Mouse (Mus musculus): ENCODE measurements around the gene Vac14.

Vac14 gene

GRCm38 (mm10) chr8:110618391-110619207 is at the start of gene Vac14:
TSS of gene Vac14 (plus strand) at chr8:110618585.
- in situ Hi-C loops (cut with MboI, MseI), result loop anchor here (25.0 kb wide), 1 partner anchor 1056 kb away; the partner anchor contains the start of genes Dhx38 and Txnl4b

- in situ Hi-C loops (cut with MboI, MseI), result no loop called here
These were observed 25.7 kb upstream of the Vac14 start for GRCm38 (mm10) chr8:110592641-110593040.

- in situ Hi-C loops (cut with MboI, MseI), result no loop called here
These were observed 24.2 kb upstream of the Vac14 start for GRCm38 (mm10) chr8:110594164-110594563.

- in situ Hi-C loops (cut with MboI, MseI), result loop anchor here (25.0 kb wide), 1 partner anchor 1042 kb away; the partner anchor contains the start of genes Dhx38 and Txnl4b
These were observed 13.8 kb upstream of the Vac14 start for GRCm38 (mm10) chr8:110604556-110604955.

GRCm38 (mm10) chr8:110605401-110606015 is 12.9 kb upstream of the Vac14 start:
- in situ Hi-C loops (cut with MboI, MseI), result loop anchor here (25.0 kb wide), 1 partner anchor 1043 kb away; the partner anchor contains the start of genes Dhx38 and Txnl4b

GRCm38 (mm10) chr8:110615730-110616129 is 2.7 kb upstream of the Vac14 start:
- in situ Hi-C loops (cut with MboI, MseI), result loop anchor here (25.0 kb wide), 1 partner anchor 1053 kb away; the partner anchor contains the start of genes Dhx38 and Txnl4b

GRCm38 (mm10) chr8:110617801-110618358 is 505 bp upstream of the Vac14 start:
- in situ Hi-C loops (cut with MboI, MseI), result loop anchor here (25.0 kb wide), 1 partner anchor 1056 kb away; the partner anchor contains the start of genes Dhx38 and Txnl4b

- in situ Hi-C loops (cut with MboI, MseI), result loop anchor here (25.0 kb wide), 1 partner anchor 1057 kb away; the partner anchor contains the start of genes Dhx38 and Txnl4b
These were observed 806 bp downstream of the Vac14 start for GRCm38 (mm10) chr8:110619208-110619574.

GRCm38 (mm10) chr8:110619919-110620318 is 1.5 kb downstream of the Vac14 start:
- in situ Hi-C loops (cut with MboI, MseI), result loop anchor here (25.0 kb wide), 1 partner anchor 1058 kb away; the partner anchor contains the start of genes Dhx38 and Txnl4b

GRCm38 (mm10) chr8:110626431-110626830 is 8.0 kb downstream of the Vac14 start:
- in situ Hi-C loops (cut with MboI, MseI), result loop anchor here (25.0 kb wide), 1 partner anchor 461 kb away; the partner anchor contains the start of genes Clec18a and Pdpr

- in situ Hi-C loops (cut with MboI, MseI), result loop anchor here (25.0 kb wide), 1 partner anchor 458 kb away; the partner anchor contains the start of genes Clec18a and Pdpr
These were observed 11.1 kb downstream of the Vac14 start for GRCm38 (mm10) chr8:110629245-110630063.

GRCm38 (mm10) chr8:110630079-110630478 is 11.7 kb downstream of the Vac14 start:
- in situ Hi-C loops (cut with MboI, MseI), result loop anchor here (25.0 kb wide), 1 partner anchor 457 kb away; the partner anchor contains the start of genes Clec18a and Pdpr

- in situ Hi-C loops (cut with MboI, MseI), result loop anchor here (25.0 kb wide), 1 partner anchor 457 kb away; the partner anchor contains the start of genes Clec18a and Pdpr
These were observed 12.2 kb downstream of the Vac14 start for GRCm38 (mm10) chr8:110630571-110631071.

- in situ Hi-C loops (cut with MboI, MseI), result loop anchor here (25.0 kb wide), 1 partner anchor 456 kb away; the partner anchor contains the start of genes Clec18a and Pdpr
These were observed 12.8 kb downstream of the Vac14 start for GRCm38 (mm10) chr8:110631201-110631600.

- in situ Hi-C loops (cut with MboI, MseI), result loop anchor here (25.0 kb wide), 1 partner anchor 453 kb away; the partner anchor contains the start of genes Clec18a and Pdpr
These were observed 15.4 kb downstream of the Vac14 start for GRCm38 (mm10) chr8:110633814-110634213.

GRCm38 (mm10) chr8:110636182-110636581 is 17.8 kb downstream of the Vac14 start:
- in situ Hi-C loops (cut with MboI, MseI), result loop anchor here (25.0 kb wide), 1 partner anchor 451 kb away; the partner anchor contains the start of genes Clec18a and Pdpr

GRCm38 (mm10) chr8:110642331-110642730 is 23.9 kb downstream of the Vac14 start:
- in situ Hi-C loops (cut with MboI, MseI), result loop anchor here (25.0 kb wide), 1 partner anchor 445 kb away; the partner anchor contains the start of genes Clec18a and Pdpr

GRCm38 (mm10) chr8:110643177-110643576 is 24.8 kb downstream of the Vac14 start:
- in situ Hi-C loops (cut with MboI, MseI), result loop anchor here (25.0 kb wide), 1 partner anchor 444 kb away; the partner anchor contains the start of genes Clec18a and Pdpr

GRCm38 (mm10) chr8:110644422-110644821 is 26.0 kb downstream of the Vac14 start:
- in situ Hi-C loops (cut with MboI, MseI), result loop anchor here (25.0 kb wide), 1 partner anchor 443 kb away; the partner anchor contains the start of genes Clec18a and Pdpr

GRCm38 (mm10) chr8:110644901-110645300 is 26.5 kb downstream of the Vac14 start:
- in situ Hi-C loops (cut with MboI, MseI), result loop anchor here (25.0 kb wide), 1 partner anchor 442 kb away; the partner anchor contains the start of genes Clec18a and Pdpr
